Mouse (Mus musculus) activated CD4-positive, CD25-positive, alpha-beta regulatory T cell, adult 4 months (primary cell): ENCODE data around the gene Rapgef1. TPM values are rescaled to one million over a fixed set of nuclear protein-coding genes. Genes with fewer than 3 reads are reported as not detected.
"Not testable (repeated sequence)": the region's sequence is repeated elsewhere in the genome, so short reads cannot be mapped to it uniquely, and the experiment has no call there.

ENCODE experiments used
- ATAC-seq: one replicate; pipeline ENCODE4 v1.8.0; 2017
- polyA plus RNA-seq, 2 experiments: library from polyadenylated mRNA; unstranded; fragments of 100-300 nt; shearing (Covaris generic); gene quantifications; one replicate each; pipeline ENCODE4 v1.2.1; 2017

The Rapgef1 gene
- polyA plus RNA-seq, 2 experiments from 2014 or later: 21.9 to 24.0 TPM

DNA sequence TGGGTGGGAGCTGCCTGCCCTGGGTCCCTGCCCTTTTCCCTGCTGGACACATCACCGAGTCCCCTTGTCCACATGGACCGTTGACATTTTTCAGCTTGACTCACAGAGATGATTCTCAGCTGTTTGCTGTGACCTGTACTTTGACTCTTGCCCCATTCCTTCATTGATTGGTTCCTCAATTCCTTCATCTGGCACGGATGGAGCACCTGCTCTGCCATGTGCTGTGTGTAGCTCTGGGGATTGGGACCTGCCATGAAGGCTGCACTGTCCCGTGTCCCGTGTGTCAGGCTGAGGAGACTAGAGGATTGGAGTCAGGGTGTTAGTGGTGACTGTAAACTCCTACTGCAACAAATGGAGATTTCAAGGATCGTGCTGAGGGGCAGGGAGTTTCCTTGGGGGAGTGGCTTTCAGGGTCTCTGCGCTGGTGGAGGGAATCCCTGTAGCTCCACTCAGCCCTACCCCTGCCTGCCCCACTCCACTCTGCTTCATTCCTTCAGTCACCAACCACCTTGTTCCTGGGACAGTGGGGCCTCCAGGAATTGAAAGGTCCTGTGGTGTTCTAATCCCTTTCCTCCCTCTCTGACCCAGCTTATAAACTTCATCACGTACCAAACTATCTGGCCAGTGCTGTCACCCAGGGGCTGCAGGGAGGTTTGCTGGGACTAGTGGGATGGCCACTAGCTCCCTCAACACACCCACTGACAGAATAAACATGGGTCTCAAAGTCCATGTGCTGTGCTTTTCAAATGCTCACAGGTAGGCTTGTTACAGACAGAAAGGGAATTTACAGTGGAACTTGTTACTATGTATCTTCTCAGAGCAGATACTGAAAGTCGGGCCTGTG, 3.9 kb downstream of the Rapgef1 start:
- no peak for ATAC-seq

DNA sequence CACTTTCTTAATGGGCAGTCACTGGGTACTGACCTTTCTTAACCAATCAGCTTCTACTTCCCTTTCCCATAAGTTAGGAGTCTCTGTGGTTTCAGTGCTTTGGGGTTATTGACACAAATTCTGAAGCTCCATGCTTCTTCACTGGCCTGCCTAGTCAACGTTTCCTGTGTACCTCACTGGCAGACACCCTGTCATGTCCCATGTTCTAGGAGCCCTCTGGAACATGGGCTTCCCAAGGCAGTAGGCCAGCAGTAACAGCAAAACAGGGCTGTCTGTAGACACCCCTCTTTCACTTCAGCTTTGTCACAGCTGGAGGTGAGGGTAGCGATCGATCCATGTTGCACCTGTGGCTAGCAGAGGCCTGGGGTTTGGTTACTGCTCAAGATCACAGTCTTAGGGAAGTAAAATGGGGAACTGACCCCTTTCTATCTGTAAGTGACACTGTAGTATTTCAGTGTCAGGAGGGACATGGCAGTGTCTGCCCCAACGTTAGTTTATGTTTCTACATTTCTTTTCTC, 4.6 kb downstream of the Rapgef1 start:
- ATAC-seq: peak; percentile 7

GRCm38 (mm10) chr2:29624739-29625138, 5.2 kb downstream of the Rapgef1 start:
- peak; percentile 45 for ATAC-seq

- no peak for ATAC-seq
Observed at GRCm38 (mm10) chr2:29625573-29626200, 6.2 kb downstream of the Rapgef1 start.

GRCm38 (mm10) chr2:29627337-29627736, 7.8 kb downstream of the Rapgef1 start:
- no peak for ATAC-seq

GRCm38 (mm10) chr2:29628186-29628585, 8.7 kb downstream of the Rapgef1 start:
- ATAC-seq: no peak

DNA sequence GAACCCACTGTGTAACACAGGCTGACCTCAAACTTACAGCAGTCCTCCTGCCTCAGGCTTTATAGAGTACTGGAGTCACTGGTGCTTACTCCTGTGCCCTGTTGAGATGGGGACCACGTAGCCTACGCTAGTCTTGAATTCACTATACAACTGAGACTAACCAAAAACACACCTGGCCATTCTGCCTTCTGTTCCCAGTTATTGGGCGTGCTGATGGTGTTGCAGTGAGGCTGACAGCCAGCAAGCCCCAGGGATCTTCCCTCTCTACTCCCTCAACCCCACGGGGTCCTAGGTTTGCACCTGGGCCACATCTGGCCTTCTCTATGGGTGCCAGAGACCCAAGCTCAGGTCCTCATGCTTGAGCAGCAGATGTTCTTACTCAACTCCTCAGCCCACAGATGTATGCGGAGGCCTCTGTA, 9.3 kb downstream of the Rapgef1 start:
- no peak for ATAC-seq

DNA sequence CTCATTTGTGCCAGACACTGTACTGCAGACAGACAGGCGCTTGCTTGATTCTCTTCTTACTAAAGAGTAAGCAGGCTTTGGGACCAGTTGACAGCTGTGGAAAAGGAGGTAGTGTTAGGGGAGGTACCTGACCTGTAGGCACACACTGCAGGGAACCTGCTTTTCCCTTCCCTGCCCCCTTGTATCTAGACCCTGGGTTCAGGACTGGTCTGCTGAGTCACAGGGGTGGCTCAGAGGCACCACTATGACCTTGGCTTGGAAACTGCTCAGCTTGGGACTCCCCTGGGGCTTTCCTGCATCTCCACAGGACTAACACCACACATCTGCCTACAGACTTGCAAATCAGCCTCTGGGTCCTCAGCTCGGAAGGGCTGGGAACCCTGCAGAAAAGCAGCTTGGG, 9.8 kb downstream of the Rapgef1 start:
- peak; percentile 29 for ATAC-seq

- ATAC-seq: no peak
Observed at GRCm38 (mm10) chr2:29630141-29630771, 10.7 kb downstream of the Rapgef1 start.

DNA sequence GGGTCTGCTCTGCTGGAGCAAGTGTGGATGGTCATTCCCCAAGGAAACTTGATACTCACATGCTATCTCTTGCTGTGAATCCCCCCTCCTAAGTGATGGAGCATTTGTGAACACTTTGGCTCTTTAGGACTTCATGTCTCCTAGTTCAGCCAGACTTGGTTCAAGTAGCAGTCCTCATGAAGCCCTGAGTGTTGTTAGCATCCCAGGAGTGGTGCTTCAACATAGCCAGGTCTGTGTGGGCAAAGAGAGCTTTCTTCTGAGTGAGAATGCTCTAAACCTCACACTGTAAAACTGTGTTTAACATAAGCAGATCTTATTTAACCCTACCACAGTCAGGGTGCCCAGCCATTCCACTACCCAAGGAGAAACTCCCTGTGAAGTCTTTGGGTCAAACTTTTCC, 11.5 kb downstream of the Rapgef1 start:
- ATAC-seq: no peak

GRCm38 (mm10) chr2:29631564-29632167, 12.1 kb downstream of the Rapgef1 start:
- ATAC-seq: not testable (repeated sequence)

DNA sequence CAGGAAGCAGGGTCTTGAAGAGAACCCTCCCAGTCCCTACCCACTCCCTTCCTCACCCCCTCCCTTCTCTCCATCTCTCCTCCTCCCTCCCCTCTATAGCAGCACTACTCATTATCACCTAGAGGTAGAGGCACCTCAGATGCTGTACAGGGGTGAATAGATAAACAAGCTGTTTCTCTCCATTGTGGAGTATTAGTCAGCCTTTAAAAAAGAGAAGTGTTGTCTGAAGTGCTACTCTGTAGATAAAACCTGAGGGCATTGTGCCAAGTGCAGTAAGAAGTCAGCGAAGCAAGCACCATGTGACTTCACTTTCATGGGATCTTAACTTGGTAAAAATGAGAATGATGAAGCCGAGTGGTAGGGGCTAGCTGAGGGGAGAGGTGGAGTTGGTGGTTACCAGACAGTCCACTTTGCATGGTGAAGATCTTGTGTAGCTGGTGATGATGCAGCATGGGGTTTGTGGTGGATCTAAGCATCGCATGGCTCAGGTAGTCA, 12.7 kb downstream of the Rapgef1 start:
- ATAC-seq: peak; percentile 79

DNA sequence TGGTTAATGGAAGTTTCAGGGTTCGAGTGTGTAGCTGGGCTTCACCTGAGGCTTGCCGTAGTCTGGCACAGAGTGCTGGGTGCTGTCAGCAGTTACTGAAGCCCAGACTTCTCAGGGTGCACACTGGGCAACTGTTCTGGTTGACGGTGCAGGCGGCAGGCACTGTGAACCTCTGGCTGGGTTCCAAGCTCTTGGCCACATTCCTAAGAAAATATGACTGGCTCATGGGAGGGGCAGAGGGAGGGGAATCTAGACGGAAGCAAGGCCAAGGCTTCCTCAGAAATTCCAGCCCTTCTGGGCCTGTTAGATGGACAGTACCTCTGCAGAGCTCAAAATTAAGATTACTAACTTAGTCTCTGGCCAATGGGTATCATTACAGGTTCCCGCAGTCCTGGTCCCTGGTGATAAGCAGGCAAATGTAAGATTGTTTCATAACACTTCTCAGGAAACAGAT, 13.6 kb downstream of the Rapgef1 start:
- no peak for ATAC-seq

- ATAC-seq: no peak
Observed at GRCm38 (mm10) chr2:29633782-29634181, 14.3 kb downstream of the Rapgef1 start.

DNA sequence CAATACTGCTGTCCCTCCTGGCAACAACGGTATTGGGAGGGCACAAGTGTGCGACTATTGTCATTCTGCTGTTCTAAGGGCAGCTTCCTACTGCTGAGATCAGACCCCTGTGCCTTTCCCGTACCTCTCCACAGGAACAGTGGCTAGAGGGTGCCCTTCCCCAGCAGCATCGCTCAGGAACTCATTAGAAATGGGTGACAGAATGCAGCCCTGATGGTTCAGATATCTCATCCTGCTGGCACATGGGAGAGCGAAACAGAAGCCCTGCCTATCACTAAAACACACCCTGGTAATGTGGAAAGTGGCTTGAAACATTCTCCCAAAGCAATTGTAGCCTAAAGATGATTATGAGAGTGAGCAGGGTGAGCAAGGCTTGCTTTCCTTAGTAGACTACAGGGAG, 15.0 kb downstream of the Rapgef1 start:
- no peak for ATAC-seq

DNA sequence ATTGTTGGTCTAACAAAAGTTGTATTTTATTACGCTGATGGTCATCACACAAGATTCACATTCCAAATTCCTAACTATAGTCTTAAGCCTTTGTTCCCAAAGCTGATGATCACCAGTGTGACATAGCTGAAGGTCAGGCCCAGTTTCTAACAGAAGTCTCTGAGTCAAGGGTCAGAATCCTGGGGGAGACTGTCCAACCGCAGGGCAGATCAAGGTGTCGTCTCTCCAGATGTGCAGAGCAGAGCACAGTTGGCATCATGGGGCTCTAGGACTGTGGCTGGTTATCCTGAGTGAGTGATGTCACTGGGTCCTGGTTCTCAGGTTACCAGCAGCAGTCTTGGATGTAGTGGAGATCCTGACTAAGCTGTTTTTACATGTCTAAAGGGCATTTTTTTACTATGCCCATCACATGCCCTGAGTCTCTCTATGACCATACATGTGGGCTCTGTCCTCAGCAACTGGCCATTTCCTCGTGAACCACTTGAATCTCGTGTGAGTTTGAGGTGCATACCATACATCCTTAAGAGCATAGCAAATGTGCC, 16.5 kb downstream of the Rapgef1 start:
- ATAC-seq: no peak

- peak; percentile 56 for ATAC-seq
Observed at GRCm38 (mm10) chr2:29637528-29637927, 18.0 kb downstream of the Rapgef1 start.

GRCm38 (mm10) chr2:29639377-29639776, 19.9 kb downstream of the Rapgef1 start:
- ATAC-seq: no peak

- no peak for ATAC-seq
Observed at GRCm38 (mm10) chr2:29639953-29640743, 20.6 kb downstream of the Rapgef1 start.

- ATAC-seq: no peak
Observed at GRCm38 (mm10) chr2:29641707-29642106, 22.2 kb downstream of the Rapgef1 start.

- ATAC-seq: no peak
Observed at GRCm38 (mm10) chr2:29643418-29643817, 23.9 kb downstream of the Rapgef1 start.
